Mouse (Mus musculus) embryonic fibroblast, embryonic 13.5 days (primary cell): ENCODE data around the gene Dnal1.

Source experiments
- CTCF ChIP-seq: IDR thresholded peaks from 2 replicates; pipeline ENCODE4 v1.5.1; 2011; ENCODE audit warnings: mild to moderate bottlenecking, control low read depth, low read length, moderate library complexity, borderline replicate concordance; ENCODE audit not compliant: insufficient read depth
- POLR2A ChIP-seq: IDR thresholded peaks from 2 replicates; pipeline ENCODE4 v1.6.1; 2011; ENCODE audit warnings: low read depth, mild to moderate bottlenecking, control low read depth, low read length, moderate library complexity

GRCm38 (mm10) chr12:84161116-84161515 is 47.0 kb downstream of the Dnal1 start:
- TF ChIP-seq POLR2A, result no peak
- no peak for TF ChIP-seq CTCF
